Mouse (Mus musculus) limb, embryonic 15.5 days (tissue): ENCODE data around the gene Paqr5. TPM values are rescaled to one million over a fixed set of nuclear protein-coding genes. Genes with fewer than 3 reads are reported as not detected.

ENCODE experiments used
- ATAC-seq: fragments of 200-750 bp; cut with Nextera tagmentation; 2 replicates; pipeline ENCODE4 v1.8.0; 2017; ENCODE audit warnings: low read depth, moderate TSS enrichment; ENCODE audit not compliant: insufficient number of reproducible peaks, low FRiP score, low TSS enrichment
- H3K27ac ChIP-seq: fragments of 300-500 bp; sonication (generic); 2 replicates; pipeline ENCODE4 v1.5.1; 2015; ENCODE audit warnings: moderate library complexity, mild to moderate bottlenecking, inconsistent platforms
- H3K27me3 ChIP-seq: fragments of 300-500 bp; sonication (generic); 2 replicates; pipeline ENCODE4 v1.6.1; 2015; ENCODE audit warnings: inconsistent platforms
- H3K36me3 ChIP-seq: fragments of 300-500 bp; sonication (generic); 2 replicates; pipeline ENCODE4 v1.6.1; 2015; ENCODE audit warnings: inconsistent platforms
- H3K4me1 ChIP-seq: fragments of 300-500 bp; sonication (generic); 2 replicates; pipeline ENCODE4 v1.6.1; 2015; ENCODE audit warnings: inconsistent platforms
- H3K4me2 ChIP-seq: fragments of 300-500 bp; sonication (generic); 2 replicates; pipeline ENCODE4 v1.6.1; 2015; ENCODE audit warnings: mild to moderate bottlenecking, inconsistent platforms
- H3K4me3 ChIP-seq: fragments of 300-500 bp; sonication (generic); 2 replicates; pipeline ENCODE4 v1.5.1; 2015; ENCODE audit warnings: mild to moderate bottlenecking, inconsistent platforms
- H3K9ac ChIP-seq: fragments of 300-500 bp; sonication (generic); 2 replicates; pipeline ENCODE4 v1.6.1; 2015; ENCODE audit warnings: inconsistent platforms
- H3K9me3 ChIP-seq: fragments of 300-500 bp; sonication (generic); 2 replicates; pipeline ENCODE4 v1.6.1; 2016; ENCODE audit warnings: inconsistent platforms
- WGBS: fragments of 180-500 bp; shearing (Covaris S2); methylation state at CpG from one replicate; pipeline ENCODE4 v1.1.7; 2015; 5-methylcytosine and 5-hydroxymethylcytosine counted together
- polyA plus RNA-seq: library from polyadenylated mRNA; unstranded; fragments of >200 nt; fragmentation: Nextera tagmentation; extraction: Ambion mirVana; gene quantifications from 2 replicates; pipeline ENCODE4 v1.2.1, GENCODE M21; 2015

Gene Paqr5
- polyA plus RNA-seq, 1 experiment from 2014 or later = 23.0 TPM

DNA sequence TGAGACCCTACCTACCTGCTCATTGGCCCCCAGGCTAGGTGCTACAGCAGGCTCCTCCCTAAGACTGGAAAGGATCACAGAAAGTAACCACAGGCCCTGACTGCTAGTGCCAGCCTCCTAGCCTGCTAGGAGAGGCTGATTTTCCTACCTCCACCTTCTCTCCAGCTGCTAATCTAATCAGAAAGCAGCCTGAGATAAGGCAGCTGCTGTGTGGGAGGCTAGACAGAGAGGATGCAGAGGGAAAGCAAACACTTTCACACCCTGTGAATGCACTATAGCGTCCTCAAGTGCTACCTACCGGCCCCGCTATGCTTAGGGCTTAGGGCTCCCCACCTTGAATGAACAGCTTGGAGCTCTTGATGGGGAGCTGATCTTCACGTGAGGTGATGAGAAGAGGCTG is 19.6 kb downstream of the Paqr5 start:
- peaks cover 10% of the 10 kb centered on the region; the same call in 1 of the 2 replicates for H3K4me1 ChIP-seq
- H3K27me3 ChIP-seq = no peaks in the 10 kb centered on the region
- no peak overlapping the region for H3K4me3 ChIP-seq
- H3K36me3 ChIP-seq = no peaks in the 10 kb centered on the region
- ATAC-seq = no peak
- H3K4me2 ChIP-seq = no peak overlapping the region
- H3K9ac ChIP-seq = no peak overlapping the region
- 56% methylated on average over 4 of the region's 4 CpGs for WGBS
- no peak overlapping the region; the same call in 1 of the 2 replicates for H3K27ac ChIP-seq
- no peaks in the 10 kb centered on the region for H3K9me3 ChIP-seq

GRCm38 (mm10) chr9:62003611-62004010 is 23.0 kb downstream of the Paqr5 start:
- H3K36me3 ChIP-seq = no peaks in the 10 kb centered on the region
- no peaks in the 10 kb centered on the region for H3K27me3 ChIP-seq
- peaks cover 14% of the 10 kb centered on the region for H3K4me1 ChIP-seq
- no peak for ATAC-seq
- H3K27ac ChIP-seq = no peak overlapping the region
- H3K4me3 ChIP-seq = no peak overlapping the region
- no peak overlapping the region for H3K4me2 ChIP-seq
- WGBS = 52% methylated on average over 2 of the region's 2 CpGs
- H3K9ac ChIP-seq = no peak overlapping the region
- H3K9me3 ChIP-seq = no peaks in the 10 kb centered on the region

DNA sequence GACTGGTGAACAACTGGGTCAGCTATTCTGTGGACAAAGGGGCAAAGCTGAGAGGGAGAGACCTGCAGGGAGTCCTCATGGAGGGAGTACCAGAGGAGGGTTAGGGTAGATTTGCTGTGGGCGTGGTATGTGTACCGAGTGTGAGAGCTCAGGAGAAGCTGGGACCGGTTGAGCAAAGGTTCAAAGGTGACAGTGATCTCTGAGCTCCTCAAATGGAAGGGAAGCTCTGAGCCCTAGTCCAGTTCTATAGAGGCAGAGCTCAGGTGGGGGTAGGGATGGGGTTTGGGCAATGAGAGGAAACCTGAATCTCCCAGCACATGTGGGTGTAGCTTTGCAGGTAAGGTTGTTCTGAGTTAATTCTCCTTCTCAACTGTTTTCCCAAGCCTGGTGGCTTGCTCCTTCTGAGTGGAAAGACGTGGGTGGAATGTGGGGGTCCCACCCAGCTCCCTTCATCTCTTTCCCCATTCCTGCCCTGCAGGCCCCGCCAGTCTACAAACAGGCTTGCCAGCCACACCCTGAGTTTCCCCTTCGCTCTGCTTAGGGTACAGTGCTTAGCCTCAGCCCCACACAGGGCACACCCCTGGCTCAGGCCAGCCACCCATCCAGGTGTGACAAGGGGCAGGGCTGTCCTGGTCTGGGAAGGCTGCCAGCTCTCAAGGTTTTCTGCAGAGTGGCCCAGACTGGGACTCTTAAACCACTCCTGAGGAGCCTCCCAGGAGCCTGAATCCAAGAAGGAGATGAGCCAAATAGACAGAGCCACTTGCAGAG is 26.8 kb downstream of the Paqr5 start:
- no peak overlapping the region for H3K4me3 ChIP-seq
- no peaks in the 10 kb centered on the region for H3K27me3 ChIP-seq
- H3K9me3 ChIP-seq = no peaks in the 10 kb centered on the region
- H3K27ac ChIP-seq = peak overlapping the region; percentile 54
- no peak overlapping the region for H3K4me2 ChIP-seq
- no peaks in the 10 kb centered on the region for H3K36me3 ChIP-seq
- peaks cover 17% of the 10 kb centered on the region for H3K4me1 ChIP-seq
- H3K9ac ChIP-seq = no peak overlapping the region
- WGBS = 63% methylated on average over 6 of the region's 6 CpGs
- peak; percentile 77; the same call in 1 of the 2 replicates for ATAC-seq

GRCm38 (mm10) chr9:61997860-61998259 is 28.8 kb downstream of the Paqr5 start:
- Histone ChIP-seq H3K27ac (no peak overlapping the region), H3K27me3 (no peaks in the 10 kb centered on the region), H3K9me3 (no peaks in the 10 kb centered on the region), H3K4me1 (peaks cover 11% of the 10 kb centered on the region), H3K9ac (no peak overlapping the region), H3K4me3 (no peak overlapping the region), H3K36me3 (no peaks in the 10 kb centered on the region), H3K4me2 (no peak overlapping the region)
- no peak for ATAC-seq
- WGBS = 35% methylated on average over 6 of the region's 6 CpGs

- H3K4me2 ChIP-seq = no peak overlapping the region
- H3K27me3 ChIP-seq = no peaks in the 10 kb centered on the region
- H3K4me1 ChIP-seq = no peaks in the 10 kb centered on the region
- H3K36me3 ChIP-seq = no peaks in the 10 kb centered on the region
- no peaks in the 10 kb centered on the region for H3K9me3 ChIP-seq
- 64% methylated on average over 4 of the region's 4 CpGs for WGBS
- H3K9ac ChIP-seq = no peak overlapping the region
- no peak overlapping the region for H3K4me3 ChIP-seq
- no peak overlapping the region for H3K27ac ChIP-seq
- no peak for ATAC-seq
Observed at GRCm38 (mm10) chr9:61991158-61991557, 35.5 kb downstream of the Paqr5 start.

- Histone ChIP-seq H3K9me3 (no peaks in the 10 kb centered on the region), H3K27me3 (no peaks in the 10 kb centered on the region), H3K36me3 (no peaks in the 10 kb centered on the region), H3K4me3 (no peak overlapping the region), H3K4me1 (peaks cover 1% of the 10 kb centered on the region), H3K9ac (no peak overlapping the region), H3K27ac (no peak overlapping the region), H3K4me2 (no peak overlapping the region)
- ATAC-seq = no peak
- 36% methylated on average over 3 of the region's 3 CpGs for WGBS
Observed at GRCm38 (mm10) chr9:61990738-61991137, 35.9 kb downstream of the Paqr5 start.

DNA sequence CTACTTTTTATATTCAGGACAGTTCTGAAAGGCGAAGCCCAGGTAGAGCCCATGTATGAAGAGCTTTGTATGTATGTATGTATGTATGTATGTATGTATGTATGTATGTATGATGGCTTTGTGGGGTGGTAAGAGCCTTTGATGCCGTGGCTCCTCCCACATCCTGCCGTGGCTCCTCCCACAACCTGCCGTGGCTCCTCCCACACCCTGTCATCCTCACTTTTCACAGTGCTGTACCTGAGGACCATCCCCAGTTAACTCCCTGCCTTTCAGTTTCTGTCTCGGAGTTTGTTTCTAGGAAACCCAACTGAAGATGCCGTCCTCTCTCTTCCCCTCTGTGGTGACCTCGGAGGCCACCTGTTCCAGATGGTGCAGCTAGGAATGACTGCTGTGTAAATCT is 40.6 kb downstream of the Paqr5 start:
- H3K27ac ChIP-seq = no peak overlapping the region
- no peaks in the 10 kb centered on the region for H3K36me3 ChIP-seq
- ATAC-seq = no peak
- H3K9me3 ChIP-seq = no peaks in the 10 kb centered on the region
- H3K4me1 ChIP-seq = peaks cover 21% of the 10 kb centered on the region
- WGBS = 87% methylated on average over 7 of the region's 7 CpGs
- H3K4me3 ChIP-seq = no peak overlapping the region
- H3K27me3 ChIP-seq = no peaks in the 10 kb centered on the region
- H3K9ac ChIP-seq = no peak overlapping the region
- H3K4me2 ChIP-seq = no peak overlapping the region

DNA sequence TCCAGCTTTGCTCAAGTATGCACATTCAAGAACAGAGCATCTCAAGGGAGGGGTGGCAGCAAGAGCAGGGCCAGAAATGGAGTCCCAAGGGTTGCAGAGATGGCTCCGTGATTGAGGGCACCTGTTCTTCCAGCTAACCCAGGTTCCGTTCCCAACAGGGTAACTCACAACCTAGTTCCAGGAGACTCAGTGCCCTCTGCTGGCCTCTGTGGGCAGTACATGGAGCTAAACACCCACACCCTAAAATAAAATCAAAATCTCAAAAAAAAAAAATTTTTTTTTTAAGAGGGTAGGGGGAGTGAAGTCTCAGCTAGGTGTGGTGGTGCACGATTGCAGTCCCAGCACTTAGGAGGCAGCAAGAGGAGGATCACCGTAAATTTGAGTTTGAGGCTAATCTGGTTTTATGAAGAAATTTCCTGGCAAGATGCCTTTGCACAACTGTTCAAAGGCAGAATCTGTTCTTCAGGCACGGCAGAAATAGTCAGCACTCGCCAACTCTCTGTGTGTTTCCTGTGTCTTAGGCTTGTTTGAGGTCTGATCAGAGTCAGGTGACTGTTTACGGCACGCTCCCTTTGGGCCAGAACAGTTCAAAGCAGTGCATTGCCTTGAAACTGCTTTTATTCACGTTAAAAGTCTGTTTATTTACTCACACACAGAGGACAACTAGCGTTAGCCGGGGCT is 41.3 kb downstream of the Paqr5 start:
- no peak for ATAC-seq
- no peak overlapping the region for H3K27ac ChIP-seq
- no peak overlapping the region for H3K4me2 ChIP-seq
- no peaks in the 10 kb centered on the region for H3K27me3 ChIP-seq
- no peaks in the 10 kb centered on the region for H3K9me3 ChIP-seq
- H3K4me1 ChIP-seq = peaks cover 21% of the 10 kb centered on the region
- no peaks in the 10 kb centered on the region for H3K36me3 ChIP-seq
- WGBS = 18% methylated on average over 11 of the region's 11 CpGs
- H3K9ac ChIP-seq = no peak overlapping the region
- H3K4me3 ChIP-seq = no peak overlapping the region

DNA sequence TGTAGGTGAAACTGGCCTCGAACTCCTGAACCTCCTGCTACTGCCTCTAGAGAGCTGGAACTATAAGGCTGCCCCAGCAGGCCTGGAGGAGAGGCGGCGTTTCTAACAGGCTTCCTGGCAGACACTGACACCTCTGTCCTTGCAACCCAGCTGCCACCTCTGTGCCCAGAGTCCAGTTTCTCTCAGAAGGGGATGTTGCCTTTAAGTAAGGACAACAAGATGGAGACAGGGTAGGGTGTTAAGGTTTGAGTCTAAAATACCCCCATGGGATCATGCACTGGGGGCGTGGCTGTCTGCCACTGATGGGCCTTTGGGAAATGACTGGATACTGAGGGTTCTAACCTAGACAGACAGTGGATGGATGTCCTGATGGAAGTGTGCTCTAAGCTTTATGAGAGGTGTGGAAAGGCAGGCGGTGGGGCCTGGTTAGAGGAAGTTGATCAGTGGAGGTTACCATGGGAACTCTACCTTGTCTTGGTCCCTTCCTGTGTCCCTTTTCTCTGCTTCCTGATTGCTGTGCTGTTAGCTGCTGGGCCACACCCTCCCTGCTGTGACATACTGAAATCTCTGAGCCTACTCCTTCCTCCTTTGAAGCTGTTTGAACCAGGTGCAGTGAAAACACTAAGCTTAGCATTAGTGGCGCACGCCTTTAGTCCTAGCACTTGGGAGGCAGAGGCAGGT is 43.6 kb downstream of the Paqr5 start:
- Histone ChIP-seq H3K27ac (no peak overlapping the region), H3K9me3 (no peaks in the 10 kb centered on the region), H3K36me3 (no peaks in the 10 kb centered on the region), H3K4me1 (peaks cover 21% of the 10 kb centered on the region), H3K4me3 (no peak overlapping the region), H3K9ac (no peak overlapping the region), H3K4me2 (no peak overlapping the region), H3K27me3 (no peaks in the 10 kb centered on the region)
- WGBS = 83% methylated on average over 7 of the region's 7 CpGs
- ATAC-seq = no peak

DNA sequence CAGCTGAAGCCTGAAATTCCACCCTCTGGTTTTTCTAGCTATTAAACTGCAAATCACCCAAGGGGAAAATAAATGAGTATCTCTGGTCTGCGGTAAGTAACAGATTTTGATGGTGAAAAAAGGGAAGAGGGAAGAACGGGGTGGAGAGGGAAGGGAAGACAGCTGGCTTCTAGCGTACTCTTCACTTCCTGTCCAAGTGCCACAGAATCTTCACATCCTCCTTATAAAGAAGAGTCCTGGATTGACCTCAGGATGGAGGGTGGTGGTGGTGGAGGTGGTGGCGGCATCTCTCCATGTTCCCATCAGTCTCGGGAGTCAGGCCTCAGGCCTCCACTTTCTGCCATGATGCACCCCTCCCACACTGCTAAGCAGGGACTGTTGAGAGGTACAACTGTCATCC is 44.8 kb downstream of the Paqr5 start:
- Histone ChIP-seq H3K4me3 (no peak overlapping the region), H3K27ac (no peak overlapping the region), H3K9me3 (no peaks in the 10 kb centered on the region), H3K4me2 (no peak overlapping the region), H3K4me1 (peaks cover 21% of the 10 kb centered on the region), H3K27me3 (no peaks in the 10 kb centered on the region), H3K36me3 (no peaks in the 10 kb centered on the region), H3K9ac (no peak overlapping the region)
- WGBS = 50% methylated on average over 5 of the region's 5 CpGs
- no peak for ATAC-seq

DNA sequence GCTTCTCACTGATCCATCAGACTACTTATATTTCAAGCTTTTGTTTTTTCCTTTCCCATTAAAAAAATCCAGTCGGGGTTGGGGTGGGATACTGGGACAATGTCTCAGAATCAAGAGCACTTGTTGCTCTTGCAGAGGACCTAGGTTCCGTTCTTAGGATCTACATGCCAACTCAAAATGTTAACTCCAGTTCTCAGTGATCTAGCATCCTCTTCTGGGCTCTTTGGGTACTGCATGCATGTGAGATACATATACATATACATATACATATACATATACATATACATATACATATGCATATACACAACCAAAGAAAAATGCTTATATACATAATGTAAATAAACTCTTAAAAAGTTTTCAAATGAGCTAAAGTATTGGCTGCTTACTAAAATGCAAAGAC is 46.7 kb downstream of the Paqr5 start:
- Histone ChIP-seq H3K9ac (no peak overlapping the region), H3K4me1 (peaks cover 13% of the 10 kb centered on the region), H3K27ac (no peak overlapping the region), H3K4me3 (no peak overlapping the region), H3K27me3 (no peaks in the 10 kb centered on the region), H3K4me2 (no peak overlapping the region), H3K36me3 (no peaks in the 10 kb centered on the region), H3K9me3 (no peaks in the 10 kb centered on the region)
- 87% methylated on average over 2 of the region's 2 CpGs for WGBS
- ATAC-seq = no peak
